Comparison of ENCODE assay signal across 8 mouse cellular contexts in the genomic region with DNA sequence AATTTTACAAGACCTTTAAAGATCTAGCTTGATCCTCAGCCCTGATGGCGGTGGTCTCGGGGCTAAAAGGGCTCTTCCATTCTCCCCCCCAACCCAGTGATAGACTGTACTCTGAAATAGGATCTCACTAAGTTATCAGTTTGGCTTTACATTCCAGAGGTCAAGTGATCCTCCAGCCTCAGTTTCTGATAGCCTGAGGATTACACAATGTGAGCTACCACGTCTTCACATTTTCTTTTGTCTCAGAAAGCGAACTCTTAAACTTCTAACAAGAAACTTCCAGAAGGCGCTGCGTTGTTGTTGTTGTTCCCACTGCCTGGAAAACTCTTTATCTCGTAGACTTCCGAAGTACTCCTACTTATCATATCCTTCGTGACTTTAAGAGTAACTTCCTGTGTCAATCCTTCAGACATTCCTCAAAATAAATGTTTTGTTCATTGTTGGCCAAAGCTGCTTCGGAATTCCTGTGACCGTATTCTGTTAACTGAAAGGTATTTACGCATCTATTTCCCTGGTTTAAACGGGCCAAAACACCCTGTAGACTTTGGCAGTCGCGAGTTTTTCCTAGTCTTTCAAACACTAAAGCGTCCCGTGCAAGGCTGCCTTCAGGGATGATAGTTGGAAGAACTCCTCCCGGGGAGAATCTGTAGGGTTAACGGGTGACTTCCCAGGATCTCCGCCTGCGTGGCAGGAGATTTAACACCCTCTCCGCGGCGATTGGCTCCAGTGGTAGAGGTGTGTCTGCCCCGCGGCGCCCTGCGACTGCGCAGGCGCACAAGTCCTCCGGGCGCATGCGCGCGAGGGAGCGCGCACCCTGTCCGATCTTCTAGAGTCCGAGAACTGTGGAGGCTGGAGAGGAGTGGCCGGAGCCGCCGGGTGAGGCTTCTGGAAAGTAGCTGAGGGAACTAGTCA. TPM values are rescaled to one million over a fixed set of nuclear protein-coding genes. Genes with fewer than 3 reads are reported as not detected.
DNase-seq lines count a peak whose midpoint lies in the region; ATAC-seq and TF ChIP-seq lines count a peak whose summit lies in the region.

A gene (plus strand): TSS at position 786 of the 912 bp plus-strand sequence.

- peak; percentile 77; the same call in 1 of the 2 replicates for TF ChIP-seq POLR2A in lung, adult 2 months (IDR thresholded peaks at IDR 0.05; ENCODE audit: borderline replicate concordance, extremely low read depth, low read depth, low read length)

- H3K9me3 ChIP-seq in ES-E14 (ENCODE audit: control insufficient read depth, insufficient read depth, low read depth, low read length), result no peaks in the 10 kb centered on the region
- no peaks in the 10 kb centered on the region for H3K9me3 ChIP-seq in forebrain, embryonic 15.5 days

- in situ Hi-C loops in ES-E14 (cut with MboI; ENCODE audit: low sequenced_read_pairs in 2 of 2, unreplicated experiment in 2 of 2), result no loop called here

- H3K4me3 ChIP-seq in ES-E14 (ENCODE audit: insufficient read depth in 1 of 2, low read depth in 1 of 2, low read length in 2 of 2, poor library complexity in 1 of 2, severe bottlenecking in 1 of 2), result peak within 1 kb of the TSS; percentile 75 to 89
- peak within 1 kb of the TSS; percentile 73 for H3K4me3 ChIP-seq in forebrain, embryonic 15.5 days
- H3K4me3 ChIP-seq in lung, adult 2 months (replicated peaks; ENCODE audit: extremely low read depth, low read depth, low read length), result peak within 1 kb of the TSS; percentile 97

- intact Hi-C loops in heart, postnatal 25 days (cut with DNase I), result loop anchor here (5.0 kb wide), 1 partner anchor 40 kb away; a partner anchor contains a TSS

- peak within 1 kb of the TSS; percentile 91 for H3K9ac ChIP-seq in ES-E14 (ENCODE audit: insufficient read depth, low read depth, low read length, poor library complexity, severe bottlenecking)
- H3K9ac ChIP-seq in forebrain, embryonic 15.5 days (replicated peaks), result peak within 1 kb of the TSS; percentile 82

- H3K36me3 ChIP-seq in ES-E14 (ENCODE audit: control insufficient read depth, insufficient read depth, low read length, poor library complexity, severe bottlenecking), result no peaks in the 10 kb centered on the region
- H3K36me3 ChIP-seq in forebrain, embryonic 15.5 days, result 0 out of 2 replicates have a peak, but pooled peaks cover 4% of the 10 kb centered on the region

- peak; percentile 91 for ATAC-seq in forebrain, embryonic 15.5 days (replicated peaks)
- ATAC-seq in neutrophil, adult 5-6 weeks (ENCODE audit: extremely low read depth, insufficient number of reproducible peaks, low FRiP score, poor library complexity, severe bottlenecking), result peak; percentile 61

- H3K4me2 ChIP-seq in forebrain, embryonic 15.5 days (replicated peaks), result peak within 1 kb of the TSS; percentile 83

- 2% methylated on average over 42 of the region's 42 CpGs for WGBS in forebrain, embryonic 15.5 days
- WGBS in lung, adult 2 months, result under 1% methylated on average over 42 of the region's 42 CpGs

- H3K4me1 ChIP-seq in ES-E14 (ENCODE audit: control insufficient read depth in 2 of 2, insufficient read depth in 2 of 2, low read length in 2 of 2, poor library complexity in 1 of 2), result peaks cover 2 to 3% of the 10 kb centered on the region in 2 experiments; a peak in 1 of 4 replicates
- H3K4me1 ChIP-seq in forebrain, embryonic 15.5 days, result peaks cover 31% of the 10 kb centered on the region
- H3K4me1 ChIP-seq in lung, adult 2 months (ENCODE audit: control insufficient read depth, insufficient read depth, low read length), result no peaks in the 10 kb centered on the region

- TF ChIP-seq CTCF in lung, adult 2 months (IDR thresholded peaks at IDR 0.05; ENCODE audit: insufficient read depth, low read length), result no peak

- peak; percentile 88 for DNase-seq in ES-E14 (ENCODE audit: low read depth, low spot score)
- DNase-seq in cerebellum, adult 11-12 months, result peak; percentile 97
- DNase-seq in heart, postnatal 25 days (ENCODE audit: low spot score), result peak; percentile 96
- peak; percentile 93 to 96 for DNase-seq in layer of hippocampus, adult 18-20 months (ENCODE audit: low spot score in 2 of 2)
- peak; percentile 90 for DNase-seq in lung, adult 2 months
- DNase-seq in thymus, adult 18-20 months, result peak; percentile 88 to 89

- no peaks in the 10 kb centered on the region for H3K27me3 ChIP-seq in forebrain, embryonic 15.5 days

- peak within 1 kb of the TSS; percentile 2; the same call in 1 of the 2 replicates for H3K27ac ChIP-seq in ES-E14 (ENCODE audit: insufficient read depth, low read depth, low read length, poor library complexity, severe bottlenecking)
- peak within 1 kb of the TSS; percentile 53 for H3K27ac ChIP-seq in forebrain, embryonic 15.5 days (replicated peaks)

TF ChIP-seq in ES-E14, 5 proteins besides CTCF, POLR2A, EP300 and RAD21:
- TF ChIP-seq ZNF384 (IDR thresholded peaks at IDR 0.05; ENCODE audit: low read depth, low read length) (no peak), MAFK (IDR thresholded peaks at IDR 0.05; ENCODE audit: insufficient read depth, low read depth, low read length) (no peak), CHD2 (IDR thresholded peaks at IDR 0.05; ENCODE audit: low read depth, low read length) (no peak), HCFC1 (IDR thresholded peaks at IDR 0.05; ENCODE audit: borderline replicate concordance, insufficient read depth, low read length) (no peak), ZC3H11A (IDR thresholded peaks at IDR 0.05; ENCODE audit: borderline replicate concordance, low read depth, low read length) (no peak)
TF ChIP-seq in ES-E14: peak in this region for 0.

RNA-seq across cellular contexts. Expression of the gene that starts here (rescaled TPM):
- total RNA-seq in ES-E14 (2012; rRNA removed), result 29.8 and 40.0 TPM in 2 replicates
- polyA plus RNA-seq in forebrain, embryonic 15.5 days (2015; fragmentation: Nextera tagmentation; extraction: Ambion mirVana), result 17.3 and 19.6 TPM in 2 replicates
- 10 to 100 TPM; 58.5 to 63.4 TPM for total RNA-seq in heart, postnatal 25 days (2021)
- 10 to 100 TPM; 15.4 to 19.2 TPM for total RNA-seq in layer of hippocampus, adult 18-20 months (2021)
- 5.2 and 11.1 TPM in 2 replicates for polyA plus RNA-seq in lung, adult 2 months (2012; rRNA removed)
- 618 and 662 TPM in 2 replicates for total RNA-seq in neutrophil, adult 5-6 weeks (2017)

Comparison
In these comparisons a context has a peak if more than half of its experiments do, and no peak if none do; other contexts are left out.
1. Peak in every context shown above with its lines: DNase-seq, ATAC-seq, H3K4me3 ChIP-seq and H3K27ac ChIP-seq.